Mouse (Mus musculus): ENCODE data around the gene Myh7b. TPM values are rescaled to one million over a fixed set of nuclear protein-coding genes. Genes with fewer than 3 reads are reported as not detected.
"Not testable (repeated sequence)": the region's sequence is repeated elsewhere in the genome, so short reads cannot be mapped to it uniquely, and the experiment has no call there.

Myh7b gene
- polyA plus RNA-seq, 1 experiment from 2014 or later = 21.8 TPM

- Histone ChIP-seq H3K4me1 (replicated peaks) (peaks cover 31% of the 10 kb centered on the region), H3K9me3 (replicated peaks) (no peaks in the 10 kb centered on the region), H3K36me3 (no peaks in the 10 kb centered on the region), H3K27ac (peak overlapping the region; percentile 92), H3K4me3 (no peak overlapping the region), H3K27me3 (no peaks in the 10 kb centered on the region), H3K9ac (no peak overlapping the region), H3K4me2 (peak overlapping the region; percentile 44)
- WGBS = 26% methylated on average over 10 of the region's 10 CpGs
- ATAC-seq (replicated peaks; ENCODE audit: insufficient number of reproducible peaks, insufficient read depth, low FRiP score, low read depth) = peak; percentile 49; the same call in 1 of the 2 replicates
Observed at GRCm38 (mm10) chr2:155604560-155605235, 6.3 kb upstream of the Myh7b start.

GRCm38 (mm10) chr2:155605236-155605589 lies 5.8 kb upstream of the Myh7b start:
- H3K27ac ChIP-seq = peak overlapping the region; percentile 92
- 46% methylated on average over 4 of the region's 4 CpGs for WGBS
- H3K4me3 ChIP-seq; ATAC-seq (replicated peaks; ENCODE audit: insufficient number of reproducible peaks, insufficient read depth, low FRiP score, low read depth); H3K27me3 ChIP-seq; H3K36me3 ChIP-seq; H3K9ac ChIP-seq; H3K9me3 ChIP-seq (replicated peaks): not testable (repeated sequence)
- peak overlapping the region; percentile 44 for H3K4me2 ChIP-seq
- H3K4me1 ChIP-seq (replicated peaks) = peaks cover 31% of the 10 kb centered on the region

GRCm38 (mm10) chr2:155606360-155606759 lies 4.7 kb upstream of the Myh7b start:
- Histone ChIP-seq H3K9ac (0 out of 2 replicates have a peak overlapping the region, but pooled peaks have one; percentile 27), H3K27ac (peak overlapping the region; percentile 92), H3K36me3 (no peaks in the 10 kb centered on the region), H3K4me2 (peak overlapping the region; percentile 44), H3K9me3 (replicated peaks) (no peaks in the 10 kb centered on the region), H3K27me3 (no peaks in the 10 kb centered on the region), H3K4me3 (no peak overlapping the region), H3K4me1 (replicated peaks) (peaks cover 36% of the 10 kb centered on the region)
- 51% methylated on average over 4 of the region's 4 CpGs for WGBS
- peak; percentile 72 for ATAC-seq (replicated peaks; ENCODE audit: insufficient number of reproducible peaks, insufficient read depth, low FRiP score, low read depth)

DNA sequence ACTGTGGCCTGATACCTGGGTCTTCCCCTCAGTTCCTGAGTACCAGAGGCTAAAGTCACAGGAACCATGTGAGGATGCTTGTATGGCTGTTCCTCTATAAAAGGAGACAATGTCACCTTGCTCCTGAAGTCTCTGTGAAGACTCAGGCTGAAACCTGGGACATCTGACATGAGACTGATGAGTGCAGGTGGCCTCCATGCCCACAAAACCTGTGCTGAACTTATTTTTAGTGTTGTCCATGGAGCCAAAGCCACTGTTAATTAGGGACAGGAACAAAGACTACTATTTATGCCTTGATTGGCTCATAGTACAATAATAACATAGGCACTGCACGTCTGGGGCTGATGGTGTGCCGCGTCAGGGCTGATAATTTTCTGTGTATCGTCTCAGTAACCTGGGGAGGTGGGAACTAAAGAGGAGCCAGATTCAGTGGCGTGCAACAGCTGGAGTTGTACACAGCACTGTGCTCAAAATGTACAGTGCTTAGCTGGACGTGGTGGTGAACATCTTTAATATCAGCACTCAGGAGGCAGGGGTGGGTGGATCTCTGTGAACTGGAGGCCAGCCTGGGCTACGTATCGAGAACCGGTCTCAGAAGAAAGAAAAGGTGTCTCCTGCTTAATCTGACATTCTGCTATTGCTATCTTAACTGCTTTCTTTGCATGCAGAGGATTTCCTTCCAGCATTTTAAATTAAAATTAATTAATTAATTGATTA lies 980 bp downstream of the Myh7b start:
- H3K4me1 ChIP-seq (replicated peaks) = peaks cover 43% of the 10 kb centered on the region
- peak overlapping the region; percentile 51 for H3K4me3 ChIP-seq
- H3K4me2 ChIP-seq = peak overlapping the region; percentile 76
- WGBS = 51% methylated on average over 9 of the region's 9 CpGs
- H3K36me3 ChIP-seq = peaks cover 21% of the 10 kb centered on the region; the same call in 1 of the 2 replicates
- peak overlapping the region; percentile 91 for H3K27ac ChIP-seq
- no peak for ATAC-seq (replicated peaks; ENCODE audit: insufficient number of reproducible peaks, insufficient read depth, low FRiP score, low read depth)
- H3K9ac ChIP-seq = peak overlapping the region; percentile 65
- H3K27me3 ChIP-seq = no peaks in the 10 kb centered on the region
- H3K9me3 ChIP-seq (replicated peaks) = no peaks in the 10 kb centered on the region

DNA sequence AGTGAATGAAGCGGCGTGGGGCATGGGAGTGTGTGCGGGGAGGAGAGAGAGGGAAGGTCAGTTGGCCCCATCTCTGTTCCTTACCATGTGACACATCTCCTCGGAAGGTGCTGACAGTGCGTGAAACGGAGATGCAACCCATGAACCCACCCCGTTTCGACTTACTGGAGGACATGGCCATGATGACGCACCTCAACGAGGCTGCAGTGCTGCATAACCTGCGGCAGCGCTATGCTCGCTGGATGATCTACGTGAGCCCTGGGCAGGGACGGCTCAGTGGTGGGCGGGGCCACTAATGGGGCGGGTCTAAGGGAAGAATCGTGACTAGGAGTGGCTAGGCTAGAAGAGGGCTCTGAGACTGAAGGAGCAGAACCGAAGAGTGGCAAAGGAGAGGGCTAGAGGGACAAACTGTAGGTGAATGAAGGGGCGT lies 2.3 kb downstream of the Myh7b start:
- Histone ChIP-seq H3K36me3 (peaks cover 21% of the 10 kb centered on the region; the same call in 1 of the 2 replicates), H3K4me2 (peak overlapping the region; percentile 76), H3K9me3 (replicated peaks) (no peaks in the 10 kb centered on the region), H3K27ac (peak overlapping the region; percentile 91), H3K4me1 (replicated peaks) (peaks cover 42% of the 10 kb centered on the region), H3K9ac (peak overlapping the region; percentile 65), H3K4me3 (peak overlapping the region; percentile 51), H3K27me3 (no peaks in the 10 kb centered on the region)
- WGBS = 3% methylated on average over 20 of the region's 20 CpGs
- peak; percentile 75 for ATAC-seq (replicated peaks; ENCODE audit: insufficient number of reproducible peaks, insufficient read depth, low FRiP score, low read depth)

GRCm38 (mm10) chr2:155613953-155614352 lies 2.9 kb downstream of the Myh7b start:
- H3K9me3 ChIP-seq (replicated peaks) = no peaks in the 10 kb centered on the region
- peaks cover 26% of the 10 kb centered on the region; the same call in 1 of the 2 replicates for H3K36me3 ChIP-seq
- peak overlapping the region; percentile 91; the same call in 1 of the 2 replicates for H3K27ac ChIP-seq
- no peaks in the 10 kb centered on the region for H3K27me3 ChIP-seq
- H3K4me3 ChIP-seq = peak overlapping the region; percentile 51
- peaks cover 47% of the 10 kb centered on the region for H3K4me1 ChIP-seq (replicated peaks)
- peak overlapping the region; percentile 76 for H3K4me2 ChIP-seq
- peak overlapping the region; percentile 65 for H3K9ac ChIP-seq
- no peak for ATAC-seq (replicated peaks; ENCODE audit: insufficient number of reproducible peaks, insufficient read depth, low FRiP score, low read depth)
- WGBS = 41% methylated on average over 8 of the region's 8 CpGs

DNA sequence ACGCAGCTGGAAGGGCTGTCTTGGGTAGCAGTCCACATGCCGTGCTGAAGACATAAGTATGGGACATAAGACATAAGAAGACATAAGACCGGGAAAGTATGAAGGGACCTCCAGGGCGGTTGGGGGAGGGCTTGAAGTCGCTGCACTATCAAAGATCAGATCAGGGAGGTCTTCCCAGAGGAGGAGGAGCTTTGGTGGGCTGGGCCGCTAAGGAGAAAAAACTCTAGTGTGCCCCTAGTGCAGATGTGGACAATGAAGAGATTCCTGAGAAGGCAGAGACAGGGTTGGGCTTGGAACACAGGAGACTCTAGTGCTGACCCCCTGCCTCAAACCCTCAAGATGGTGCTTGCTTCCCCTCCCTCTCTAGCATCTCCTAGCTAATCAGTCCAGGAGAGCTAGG lies 6.0 kb downstream of the Myh7b start:
- no peaks in the 10 kb centered on the region for H3K27me3 ChIP-seq
- no peak for ATAC-seq (replicated peaks; ENCODE audit: insufficient number of reproducible peaks, insufficient read depth, low FRiP score, low read depth)
- no peak overlapping the region for H3K4me2 ChIP-seq
- peaks cover 44% of the 10 kb centered on the region for H3K4me1 ChIP-seq (replicated peaks)
- no peak overlapping the region for H3K9ac ChIP-seq
- H3K4me3 ChIP-seq = no peak overlapping the region
- WGBS = 53% methylated on average over 6 of the region's 6 CpGs
- peaks cover 42% of the 10 kb centered on the region; the same call in 1 of the 2 replicates for H3K36me3 ChIP-seq
- H3K27ac ChIP-seq = 0 out of 2 replicates have a peak overlapping the region, but pooled peaks have one; percentile 15
- H3K9me3 ChIP-seq (replicated peaks) = no peaks in the 10 kb centered on the region

DNA sequence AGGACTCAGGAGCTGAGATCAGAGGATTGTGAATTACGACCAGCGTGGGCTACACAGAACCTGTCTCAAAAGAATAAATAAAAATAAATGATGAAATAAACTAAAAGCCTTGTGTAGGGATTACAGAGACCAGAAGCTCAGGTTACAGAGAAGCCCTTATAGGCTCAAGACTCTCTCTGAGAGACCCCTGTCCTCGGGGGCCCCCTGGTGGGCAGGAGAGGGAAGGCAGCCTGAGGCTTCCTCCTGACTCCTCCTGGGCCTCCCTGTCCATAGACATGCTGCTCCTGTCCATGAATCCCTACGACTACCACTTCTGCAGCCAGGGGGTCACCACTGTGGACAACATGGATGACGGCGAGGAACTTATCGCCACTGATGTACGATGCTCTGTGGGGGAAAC lies 8.8 kb downstream of the Myh7b start:
- Histone ChIP-seq H3K9me3 (replicated peaks) (no peaks in the 10 kb centered on the region), H3K9ac (no peak overlapping the region), H3K36me3 (peaks cover 54% of the 10 kb centered on the region; the same call in 1 of the 2 replicates), H3K4me3 (no peak overlapping the region), H3K27me3 (no peaks in the 10 kb centered on the region), H3K27ac (no peak overlapping the region), H3K4me2 (no peak overlapping the region), H3K4me1 (replicated peaks) (peaks cover 26% of the 10 kb centered on the region)
- ATAC-seq (replicated peaks; ENCODE audit: insufficient number of reproducible peaks, insufficient read depth, low FRiP score, low read depth) = 0 out of 2 replicates have a peak, but pooled peaks have one; percentile 37
- 11% methylated on average over 8 of the region's 8 CpGs for WGBS

GRCm38 (mm10) chr2:155622606-155623005 lies 11.6 kb downstream of the Myh7b start:
- ATAC-seq (replicated peaks; ENCODE audit: insufficient number of reproducible peaks, insufficient read depth, low FRiP score, low read depth) = no peak
- H3K9ac ChIP-seq = no peak overlapping the region
- peaks cover 7% of the 10 kb centered on the region; the same call in 1 of the 2 replicates for H3K4me1 ChIP-seq (replicated peaks)
- H3K27ac ChIP-seq = no peak overlapping the region
- peaks cover 64% of the 10 kb centered on the region for H3K36me3 ChIP-seq
- H3K4me2 ChIP-seq = no peak overlapping the region
- 38% methylated on average over 11 of the region's 11 CpGs for WGBS
- H3K4me3 ChIP-seq = no peak overlapping the region
- H3K27me3 ChIP-seq = peaks cover 9% of the 10 kb centered on the region; the same call in 1 of the 2 replicates
- H3K9me3 ChIP-seq (replicated peaks) = no peaks in the 10 kb centered on the region

DNA sequence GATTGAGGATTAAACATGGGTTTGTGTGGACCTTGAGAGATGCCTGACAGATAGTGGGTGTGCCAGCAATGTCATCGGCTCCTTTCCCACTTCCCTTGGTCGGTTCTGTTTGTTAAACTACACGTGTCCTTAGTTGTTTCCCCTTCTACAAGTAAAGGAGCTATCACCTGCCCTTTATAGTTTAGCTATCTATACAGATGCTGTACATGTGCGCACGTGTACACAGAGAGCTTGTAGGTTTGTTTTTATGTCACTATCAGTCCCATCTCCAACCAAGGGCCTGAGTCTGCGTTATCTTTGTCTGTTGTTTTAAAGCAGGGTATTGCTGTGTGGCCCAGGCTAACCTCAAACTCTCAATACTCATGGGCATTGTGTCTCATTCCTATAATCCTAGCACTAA lies 13.0 kb downstream of the Myh7b start:
- Histone ChIP-seq H3K9ac (no peak overlapping the region), H3K9me3 (replicated peaks) (no peaks in the 10 kb centered on the region), H3K4me3 (no peak overlapping the region), H3K27me3 (peaks cover 17% of the 10 kb centered on the region), H3K36me3 (peaks cover 72% of the 10 kb centered on the region), H3K27ac (no peak overlapping the region), H3K4me1 (replicated peaks) (peaks cover 8% of the 10 kb centered on the region), H3K4me2 (no peak overlapping the region)
- 77% methylated on average over 6 of the region's 6 CpGs for WGBS
- no peak for ATAC-seq (replicated peaks; ENCODE audit: insufficient number of reproducible peaks, insufficient read depth, low FRiP score, low read depth)

DNA sequence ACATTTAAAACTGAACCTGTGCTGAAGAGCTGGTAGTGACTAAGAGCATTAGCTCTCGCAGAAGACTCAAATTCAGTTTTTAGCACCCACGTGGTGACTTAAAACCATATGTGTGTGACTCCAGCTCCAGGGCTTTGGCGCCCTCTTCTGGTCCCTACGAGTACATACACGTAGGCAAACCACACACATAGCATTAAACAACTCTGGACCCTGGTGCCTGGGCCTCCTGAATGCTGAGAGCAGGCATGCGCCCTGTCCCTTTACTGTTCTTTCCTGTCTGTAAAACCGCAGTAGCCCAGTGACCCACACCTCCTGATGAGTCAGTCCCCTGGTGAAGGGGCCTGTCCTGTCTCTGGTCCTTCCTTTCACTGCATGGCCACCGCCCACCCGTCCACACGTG lies 13.7 kb downstream of the Myh7b start:
- Histone ChIP-seq H3K4me3 (no peak overlapping the region), H3K9ac (no peak overlapping the region), H3K27ac (no peak overlapping the region), H3K4me2 (no peak overlapping the region), H3K9me3 (replicated peaks) (no peaks in the 10 kb centered on the region), H3K4me1 (replicated peaks) (peaks cover 13% of the 10 kb centered on the region), H3K27me3 (peaks cover 24% of the 10 kb centered on the region), H3K36me3 (peaks cover 77% of the 10 kb centered on the region)
- ATAC-seq (replicated peaks; ENCODE audit: insufficient number of reproducible peaks, insufficient read depth, low FRiP score, low read depth) = no peak
- WGBS = 36% methylated on average over 10 of the region's 10 CpGs
